Mouse (Mus musculus) T-helper 2 cell (primary cell): ENCODE results near the gene Magi2.
"Not testable (repeated sequence)": the region's sequence is repeated elsewhere in the genome, so short reads cannot be mapped to it uniquely, and the experiment has no call there.

Experiments
- in situ Hi-C: fragments of 300-600 bp; cut with MboI, MseI; formaldehyde crosslinking; loops from one replicate; pipeline ENCODE4 v1.15.1; 2025; ENCODE audit warnings: high pct_unique_total_duplicates

Magi2 gene

GRCm38 (mm10) chr5:19414556-19414955 lies 187.7 kb downstream of the Magi2 start:
- in situ Hi-C loops, result no loop called here

- in situ Hi-C loops, result no loop called here
Measured at GRCm38 (mm10) chr5:19429290-19429689, 202.5 kb downstream of the Magi2 start.

GRCm38 (mm10) chr5:19462541-19462940 lies 235.7 kb downstream of the Magi2 start:
- in situ Hi-C loops, result no loop called here

- in situ Hi-C loops, result no loop called here
Measured at GRCm38 (mm10) chr5:19465383-19465782, 238.5 kb downstream of the Magi2 start.

- in situ Hi-C loops, result no loop called here
Measured at GRCm38 (mm10) chr5:19472851-19473439, 246.1 kb downstream of the Magi2 start.

GRCm38 (mm10) chr5:19482981-19483380 lies 256.1 kb downstream of the Magi2 start:
- in situ Hi-C loops, result no loop called here

GRCm38 (mm10) chr5:19487947-19488346 lies 261.1 kb downstream of the Magi2 start:
- in situ Hi-C loops, result no loop called here

GRCm38 (mm10) chr5:19501005-19501404 lies 274.2 kb downstream of the Magi2 start:
- in situ Hi-C loops, result no loop called here

- in situ Hi-C loops, result no loop called here
Measured at GRCm38 (mm10) chr5:19522168-19522567, 295.3 kb downstream of the Magi2 start.

GRCm38 (mm10) chr5:19539348-19539747 lies 312.5 kb downstream of the Magi2 start:
- in situ Hi-C loops, result no loop called here

- in situ Hi-C loops, result no loop called here
Measured at GRCm38 (mm10) chr5:19546424-19546823, 319.6 kb downstream of the Magi2 start.

GRCm38 (mm10) chr5:19546900-19547299 lies 320.1 kb downstream of the Magi2 start:
- in situ Hi-C loops, result no loop called here

- in situ Hi-C loops, result no loop called here
Measured at GRCm38 (mm10) chr5:19553510-19553909, 326.7 kb downstream of the Magi2 start.

GRCm38 (mm10) chr5:19565636-19566035 lies 338.8 kb downstream of the Magi2 start:
- in situ Hi-C loops, result no loop called here

- in situ Hi-C loops, result not testable (repeated sequence)
Measured at GRCm38 (mm10) chr5:19566136-19566535, 339.3 kb downstream of the Magi2 start.

GRCm38 (mm10) chr5:19607700-19608099 lies 380.9 kb downstream of the Magi2 start:
- in situ Hi-C loops, result no loop called here

GRCm38 (mm10) chr5:19611788-19612187 lies 385.0 kb downstream of the Magi2 start:
- in situ Hi-C loops, result no loop called here

- in situ Hi-C loops, result no loop called here
Measured at GRCm38 (mm10) chr5:19621678-19622077, 394.8 kb downstream of the Magi2 start.

GRCm38 (mm10) chr5:19633976-19634375 lies 407.1 kb downstream of the Magi2 start:
- in situ Hi-C loops, result no loop called here

- in situ Hi-C loops, result no loop called here
Measured at GRCm38 (mm10) chr5:19637789-19638188, 411.0 kb downstream of the Magi2 start.

GRCm38 (mm10) chr5:19655986-19656385 lies 429.1 kb downstream of the Magi2 start:
- in situ Hi-C loops, result no loop called here

GRCm38 (mm10) chr5:19666416-19666815 lies 439.6 kb downstream of the Magi2 start:
- in situ Hi-C loops, result no loop called here

- in situ Hi-C loops, result no loop called here
Measured at GRCm38 (mm10) chr5:19717296-19717695, 490.5 kb downstream of the Magi2 start.

- in situ Hi-C loops, result loop anchor here (10.0 kb wide), 1 partner anchor 1899 kb away; no protein-coding TSS in a partner anchor
Measured at GRCm38 (mm10) chr5:19726277-19726676, 499.4 kb downstream of the Magi2 start.
